ENCODE assay signal across 18 mouse cellular contexts in genomic region chr3:50369791-50370190, GRCm38 (mm10).
"Had no signal": no experiment of that assay in that cellular context is flagged by ENCODE, and none has a peak within 500 bp of the region (broad histone marks: within the 10 kb centered on the region; RNA-seq: fewer than 3 reads in every experiment).

No protein-coding gene starts in this region.

- ATAC-seq: hindbrain, embryonic 16.5 days; inflammation-experienced regulatory T-cells, adult 6 months; intestine, embryonic 15.5 days; intestine, postnatal 0 days; liver, postnatal 0 days had no signal

- DNase-seq: gastrocnemius, adult 2 months; gastrocnemius, postnatal 10 days; gastrocnemius, postnatal 25 days; heart, adult 18-20 months; heart, postnatal 10 days; heart, postnatal 36 days; kidney, adult 18-20 months; kidney, adult 8-10 months; kidney, postnatal 10 days; kidney, postnatal 25 days; kidney, postnatal 4 days; liver; liver, embryonic 13.5 days; liver, postnatal 0 days had no signal
